Mouse (Mus musculus) E14TG2a.4 (cell line): Measurements from ENCODE around the gene Gm10447.

Experiments
- CTCF ChIP-seq: conservative IDR thresholded peaks from 2 replicates; pipeline ENCODE4 v1.5.1; 2014; ENCODE audit warnings: low read length
- NANOG ChIP-seq: IDR thresholded peaks from 2 replicates; pipeline ENCODE4 v1.6.1; 2014; ENCODE audit warnings: borderline replicate concordance, low read length, mixed read lengths

- TF ChIP-seq CTCF, result no peak
- TF ChIP-seq NANOG, result no peak
Measured at GRCm38 (mm10) chr11:53460192-53460591, 3.3 kb upstream of the Gm10447 start.
